Mouse (Mus musculus) retina, adult 2 months (tissue): ENCODE data around the gene Suds3.

Source experiments
- DNase-seq: peaks from one replicate; pipeline ENCODE4 v3.0.0-alpha.2; 2012; ENCODE audit warnings: low read depth, low spot score

Suds3 gene

GRCm38 (mm10) chr5:117113330-117113729, 2.6 kb downstream of the Suds3 start:
- DNase-seq: no peak

DNA sequence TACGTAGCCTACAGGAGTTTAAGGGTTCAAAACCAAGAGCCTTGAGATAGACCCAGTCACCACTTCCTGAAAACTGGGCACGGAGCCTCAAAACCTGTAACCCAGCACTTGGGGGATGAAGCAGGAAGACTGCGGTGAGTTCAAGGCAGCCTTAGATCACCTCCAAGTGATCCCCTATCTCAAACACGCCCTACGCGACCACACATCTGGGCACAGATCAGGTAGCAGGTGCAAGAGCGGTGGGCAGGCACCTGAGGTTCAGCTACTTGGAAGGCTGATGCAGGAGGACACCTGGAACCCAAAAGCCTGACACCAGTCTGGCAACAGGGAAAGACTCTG, 4.2 kb downstream of the Suds3 start:
- no peak for DNase-seq

- no peak for DNase-seq
Measured at GRCm38 (mm10) chr5:117111064-117111773, 4.7 kb downstream of the Suds3 start.

DNA sequence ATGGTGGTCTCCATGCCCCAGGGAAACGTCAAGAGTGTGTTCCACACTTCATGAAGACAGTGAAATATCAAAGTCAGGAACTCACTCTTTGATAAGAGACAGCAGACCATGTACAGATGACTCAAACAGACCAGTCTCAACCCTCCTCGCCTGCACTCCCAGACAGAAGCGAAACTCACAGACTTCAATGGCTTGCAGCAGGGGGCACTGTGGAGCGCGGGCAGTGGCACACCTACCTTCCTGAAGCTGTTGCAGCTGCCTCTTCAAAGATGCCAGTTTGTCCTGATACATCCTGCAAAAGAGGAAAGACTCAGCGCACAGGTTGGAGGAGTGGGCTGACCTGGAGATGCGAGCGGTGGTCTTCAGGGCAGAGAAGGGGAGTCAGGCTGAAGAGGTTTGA, 6.4 kb downstream of the Suds3 start:
- no peak for DNase-seq

DNA sequence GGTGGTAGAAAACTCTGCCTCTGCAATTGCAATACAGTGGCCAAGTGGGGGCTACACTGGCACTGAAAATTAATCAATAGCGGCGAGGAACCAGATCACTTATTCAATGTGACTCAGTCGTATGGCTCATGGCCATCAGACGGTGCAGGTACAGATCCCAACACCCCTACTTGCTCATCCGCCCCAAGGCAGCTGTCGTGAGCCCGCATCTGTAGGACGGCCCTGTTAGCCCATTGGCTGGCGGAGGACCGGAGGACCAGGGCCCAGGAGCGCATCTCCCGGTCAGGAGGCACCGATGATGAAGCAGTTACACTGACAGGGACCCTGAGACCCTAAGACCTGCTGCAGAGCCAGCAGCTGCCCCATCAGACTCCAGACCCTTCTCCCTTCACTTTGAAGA, 7.2 kb downstream of the Suds3 start:
- no peak for DNase-seq

- no peak for DNase-seq
Measured at GRCm38 (mm10) chr5:117108292-117108691, 7.6 kb downstream of the Suds3 start.

GRCm38 (mm10) chr5:117105761-117106160, 10.2 kb downstream of the Suds3 start:
- DNase-seq: no peak

DNA sequence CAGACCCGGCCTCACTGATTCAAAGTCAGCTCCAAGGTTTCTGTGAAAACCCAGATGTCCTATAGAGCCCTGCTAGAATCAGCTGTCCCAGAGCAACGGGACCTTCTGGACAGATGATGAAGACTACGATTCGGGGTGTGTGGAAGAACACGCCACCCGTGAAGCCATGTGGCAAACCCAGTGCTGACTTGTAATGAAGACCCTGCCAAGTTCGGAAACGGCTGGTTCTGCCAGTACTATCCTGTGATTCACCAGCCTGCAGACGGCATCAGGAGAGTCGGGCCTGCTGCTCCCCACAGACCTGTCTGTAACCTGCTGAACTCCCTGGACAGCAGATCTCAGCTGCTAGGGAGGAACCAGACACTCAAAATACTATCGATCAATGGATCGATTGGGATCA, 11.6 kb downstream of the Suds3 start:
- DNase-seq: no peak

GRCm38 (mm10) chr5:117103194-117103929, 12.6 kb downstream of the Suds3 start:
- no peak for DNase-seq

DNA sequence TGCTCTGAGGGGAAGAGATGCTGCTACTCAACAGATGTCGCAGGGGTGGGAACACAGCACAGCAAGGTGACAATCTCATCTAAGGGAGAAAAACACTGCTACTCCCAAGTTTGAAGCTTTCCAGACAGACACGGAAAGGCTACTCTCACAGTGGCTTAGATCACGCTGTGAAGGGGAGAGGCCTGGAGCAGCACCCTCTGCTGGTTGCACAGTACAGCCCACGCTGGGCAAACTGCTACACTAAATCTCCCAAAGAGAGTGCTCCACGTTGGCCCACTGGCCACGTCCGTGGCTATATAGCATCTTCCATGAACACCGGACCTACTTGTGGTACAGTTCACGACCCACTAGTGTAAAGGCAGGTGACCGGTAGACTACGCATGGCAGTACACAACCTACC, 16.2 kb downstream of the Suds3 start:
- no peak for DNase-seq

DNA sequence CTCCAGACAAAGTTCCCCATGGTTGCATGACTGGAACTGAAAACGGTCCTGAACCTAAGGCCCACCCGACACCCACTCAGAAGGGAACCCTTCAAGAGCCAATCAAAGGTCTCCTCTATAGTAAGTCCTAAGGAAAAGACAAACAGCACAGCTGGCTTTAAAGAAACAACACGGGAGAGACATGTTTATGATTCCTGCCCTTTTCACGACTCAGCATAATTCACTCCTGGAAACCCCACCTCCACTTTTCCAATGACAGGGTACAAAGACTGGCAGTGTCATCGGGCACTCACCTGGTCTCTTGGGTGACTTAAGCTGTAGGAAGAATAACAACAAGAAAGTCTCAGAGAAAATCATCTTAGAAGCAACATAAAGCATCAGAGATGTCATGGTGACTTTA, 16.9 kb downstream of the Suds3 start:
- DNase-seq: no peak

DNA sequence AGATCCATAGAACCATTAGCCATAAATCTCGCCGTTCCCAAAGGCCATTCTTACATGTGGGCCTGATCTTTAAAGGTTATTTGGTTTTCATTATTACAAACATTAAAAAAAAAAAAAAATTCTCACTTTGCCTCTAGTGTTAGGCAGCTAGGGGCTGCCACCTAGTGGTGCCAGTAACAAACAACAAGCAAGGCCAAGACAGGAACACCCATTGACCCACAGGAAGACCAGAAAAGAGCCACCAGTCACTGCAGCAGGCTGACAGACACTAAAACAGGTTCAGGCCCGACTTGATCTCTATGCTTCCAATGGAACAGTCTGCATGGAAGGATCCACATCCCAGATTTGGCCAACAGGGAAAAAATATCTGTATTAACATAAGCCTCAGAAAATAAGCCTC, 19.2 kb downstream of the Suds3 start:
- no peak for DNase-seq

GRCm38 (mm10) chr5:117094431-117094830, 21.5 kb downstream of the Suds3 start:
- DNase-seq: no peak

DNA sequence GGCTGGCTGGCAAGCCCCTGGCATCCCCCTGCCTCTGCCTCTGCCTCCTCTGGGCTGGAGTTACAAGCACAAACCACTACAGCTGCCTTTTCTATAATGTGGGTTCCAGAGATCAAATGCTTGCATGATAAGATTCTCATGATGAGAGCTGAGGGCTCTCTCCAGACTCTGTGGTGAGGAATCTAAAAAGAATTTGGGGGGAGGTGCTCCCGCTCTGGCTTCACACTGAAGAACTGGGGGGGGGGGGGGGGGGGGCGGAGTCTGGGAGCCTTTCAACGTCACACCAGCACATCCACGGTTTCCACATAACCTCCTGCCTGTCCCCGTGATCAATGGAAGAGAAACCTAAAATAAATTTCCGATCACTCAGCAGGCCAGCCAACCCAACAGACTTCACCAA, 26.1 kb downstream of the Suds3 start:
- DNase-seq: no peak

DNA sequence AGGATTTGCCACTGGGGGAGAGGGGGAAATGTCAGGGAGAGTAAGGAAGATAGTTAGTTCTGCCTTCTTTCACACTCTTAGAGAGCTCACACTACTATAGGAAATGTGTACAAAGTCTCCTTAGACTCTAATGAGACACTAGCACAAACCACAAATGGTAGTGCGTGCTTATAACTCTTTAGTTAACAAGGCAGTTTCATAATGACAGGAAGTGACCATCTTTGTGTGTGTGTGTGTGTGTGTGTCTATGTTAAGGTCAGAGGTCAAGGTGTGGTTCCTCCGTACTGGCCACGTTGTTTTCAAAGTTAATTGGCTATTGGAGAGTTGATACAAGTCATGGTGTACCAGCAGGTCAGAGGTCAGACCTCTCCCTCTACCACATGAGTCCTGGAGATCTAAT, 26.8 kb downstream of the Suds3 start:
- DNase-seq: no peak

GRCm38 (mm10) chr5:117087718-117088117, 28.2 kb downstream of the Suds3 start:
- DNase-seq: no peak

DNA sequence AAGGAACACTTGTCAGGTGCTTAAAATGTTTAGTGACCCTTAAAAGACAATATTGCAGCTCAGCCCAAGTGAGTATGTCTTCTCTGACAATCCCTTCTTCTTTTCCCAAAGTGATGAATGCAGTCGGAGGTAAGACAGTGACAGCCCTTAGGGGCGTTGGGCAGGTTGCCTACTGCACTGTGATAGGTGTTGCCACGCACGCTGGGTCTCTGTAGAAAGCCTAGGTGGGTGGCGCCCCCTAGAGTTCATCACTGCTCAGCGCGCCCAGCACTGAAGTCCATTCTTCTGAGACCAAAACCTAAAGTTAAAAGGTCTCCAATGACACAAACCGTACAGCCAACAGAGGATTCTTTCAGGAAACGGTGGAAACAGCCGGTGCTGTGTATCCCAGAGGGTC, 46.4 kb downstream of the Suds3 start:
- DNase-seq: peak; percentile 26

DNA sequence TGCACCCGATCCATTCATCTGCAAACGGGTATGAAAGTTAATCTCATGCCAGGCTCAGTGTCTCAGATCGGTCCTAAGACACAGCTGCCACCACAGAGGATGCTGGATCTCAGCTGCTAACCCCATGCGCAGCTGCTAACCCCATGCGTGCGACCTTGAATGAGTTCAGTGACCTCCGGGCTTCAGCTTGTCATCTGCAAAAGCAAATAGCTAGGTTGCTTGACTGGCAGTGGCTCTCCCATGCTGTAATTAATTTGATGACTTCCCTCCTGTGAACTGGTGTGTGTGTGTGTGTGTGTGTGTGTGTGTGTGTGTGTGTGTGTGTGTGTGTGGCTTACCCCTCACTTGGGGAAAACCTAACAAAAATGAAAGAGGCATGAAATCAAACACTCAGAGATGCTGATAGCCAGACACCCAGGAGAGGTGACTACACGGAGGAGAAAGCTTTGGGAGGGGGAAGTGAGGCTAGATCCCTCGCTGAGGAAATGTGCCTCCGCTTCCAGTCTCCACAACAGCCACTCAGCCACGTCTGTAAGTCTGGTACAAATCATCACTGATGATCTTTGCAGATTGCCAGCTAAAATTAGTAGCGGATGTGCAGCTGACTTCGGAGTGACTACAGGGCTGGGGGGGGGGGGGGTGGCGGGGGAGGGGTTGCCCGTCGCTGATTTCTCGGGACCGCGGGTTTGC, 47.0 kb downstream of the Suds3 start:
- no peak for DNase-seq

GRCm38 (mm10) chr5:117068181-117068580, 47.7 kb downstream of the Suds3 start:
- DNase-seq: no peak

GRCm38 (mm10) chr5:117061251-117061650, 54.7 kb downstream of the Suds3 start:
- no peak for DNase-seq

GRCm38 (mm10) chr5:117060484-117061130, 55.3 kb downstream of the Suds3 start:
- DNase-seq: no peak

DNA sequence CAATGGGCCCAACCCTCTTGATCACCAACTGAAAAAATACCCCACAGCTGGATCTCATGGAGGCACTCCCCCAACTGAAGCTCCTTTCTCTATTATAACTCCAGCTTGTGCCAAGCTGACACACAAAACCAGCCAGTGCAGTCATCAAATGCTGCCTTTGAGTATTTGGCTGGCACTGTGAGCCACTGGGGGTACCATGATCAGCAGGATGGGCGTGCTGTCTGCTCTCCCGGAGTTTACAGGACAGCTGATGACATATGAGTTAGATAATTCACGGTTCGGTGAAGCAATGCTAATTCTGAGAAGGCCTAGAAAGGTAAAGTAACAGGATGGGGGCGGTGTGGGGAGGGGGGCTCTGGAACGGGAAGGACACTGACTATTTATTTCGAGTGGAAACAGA, 66.0 kb downstream of the Suds3 start:
- DNase-seq: no peak
